Mouse (Mus musculus) retina, postnatal 7 days (tissue): ENCODE data around the gene Ppil4.
"Not testable (repeated sequence)": the region's sequence is repeated elsewhere in the genome, so short reads cannot be mapped to it uniquely, and the experiment has no call there.

Experiments used
- DNase-seq: peaks from one replicate; pipeline ENCODE4 v3.0.0-alpha.2; 2012; ENCODE audit warnings: low read depth, low spot score

The Ppil4 gene

GRCm38 (mm10) chr10:7792751-7793385 lies at the start of gene Ppil4, which contains the start of gene Ginm1:
Ppil4 (plus strand) TSS chr10:7792891.
Ginm1 (minus strand) TSS chr10:7792824.
- peak; percentile 91 for DNase-seq

GRCm38 (mm10) chr10:7745528-7745927 lies 47.2 kb upstream of the Ppil4 start:
- not testable (repeated sequence) for DNase-seq

- no peak for DNase-seq
These were observed 43.9 kb upstream of the Ppil4 start for GRCm38 (mm10) chr10:7748752-7749151.

- DNase-seq = no peak
These were observed 35.1 kb upstream of the Ppil4 start for GRCm38 (mm10) chr10:7757544-7757943.

GRCm38 (mm10) chr10:7772346-7772745 lies 20.3 kb upstream of the Ppil4 start:
- no peak for DNase-seq

GRCm38 (mm10) chr10:7772769-7773168 lies 19.9 kb upstream of the Ppil4 start:
- no peak for DNase-seq

GRCm38 (mm10) chr10:7775421-7775820 lies 17.3 kb upstream of the Ppil4 start:
- DNase-seq = no peak

- DNase-seq = no peak
These were observed 14.3 kb upstream of the Ppil4 start for GRCm38 (mm10) chr10:7778361-7778760.

- DNase-seq = no peak
These were observed 12.9 kb upstream of the Ppil4 start for GRCm38 (mm10) chr10:7779751-7780237.

GRCm38 (mm10) chr10:7780238-7781176 lies 12.2 kb upstream of the Ppil4 start:
- DNase-seq = peak; percentile 75

GRCm38 (mm10) chr10:7781214-7781613 lies 11.5 kb upstream of the Ppil4 start:
- DNase-seq = no peak

GRCm38 (mm10) chr10:7787319-7787718 lies 5.4 kb upstream of the Ppil4 start:
- no peak for DNase-seq

GRCm38 (mm10) chr10:7792254-7792750 lies 389 bp upstream of the Ppil4 start:
- no peak for DNase-seq

GRCm38 (mm10) chr10:7801258-7801657 lies 8.6 kb downstream of the Ppil4 start:
- DNase-seq = no peak

GRCm38 (mm10) chr10:7802519-7803140 lies 9.9 kb downstream of the Ppil4 start:
- no peak for DNase-seq

GRCm38 (mm10) chr10:7809937-7810336 lies 17.2 kb downstream of the Ppil4 start:
- DNase-seq = peak; percentile 44

GRCm38 (mm10) chr10:7816476-7816875 lies 23.8 kb downstream of the Ppil4 start:
- DNase-seq = no peak

- DNase-seq = no peak
These were observed 26.0 kb downstream of the Ppil4 start for GRCm38 (mm10) chr10:7818676-7819075.

- DNase-seq = no peak
These were observed 26.5 kb downstream of the Ppil4 start for GRCm38 (mm10) chr10:7819156-7819555.

- no peak for DNase-seq
These were observed 26.9 kb downstream of the Ppil4 start for GRCm38 (mm10) chr10:7819603-7820002.

- DNase-seq = no peak
These were observed 27.5 kb downstream of the Ppil4 start for GRCm38 (mm10) chr10:7820171-7820570.

GRCm38 (mm10) chr10:7821981-7822380 lies 29.3 kb downstream of the Ppil4 start:
- DNase-seq = no peak
